Mouse (Mus musculus) ES-E14 (cell line): Measurements from ENCODE around the gene Ehbp1l1. TPM values are rescaled to one million over a fixed set of nuclear protein-coding genes. Genes with fewer than 3 reads are reported as not detected.

Source experiments
- DNase-seq: peaks from one replicate; pipeline ENCODE4 v3.0.0-alpha.2; 2013; ENCODE audit warnings: low read depth, low spot score
- H3K27ac ChIP-seq: 2 replicates; pipeline ENCODE4 v1.5.1; 2012; ENCODE audit warnings: low read depth, mild to moderate bottlenecking, low read length, moderate library complexity, mixed read lengths; ENCODE audit not compliant: poor library complexity, insufficient read depth, severe bottlenecking
- H3K36me3 ChIP-seq: 2 replicates; pipeline ENCODE4 v1.6.1; 2012; ENCODE audit warnings: mild to moderate bottlenecking, low read length, moderate library complexity, mixed read lengths; ENCODE audit not compliant: control insufficient read depth, poor library complexity, insufficient read depth, severe bottlenecking
- H3K4me1 ChIP-seq, 2 experiments: fragments of 150-350 bp in 1 of 2; sonication (generic) in 1 of 2; 2 replicates each; pipeline ENCODE4 v1.6.1; 2012; ENCODE audit warnings: low read length in 2 of 2, mild to moderate bottlenecking in 1 of 2, mixed read lengths in 1 of 2; ENCODE audit not compliant: control insufficient read depth in 2 of 2, insufficient read depth in 2 of 2, poor library complexity in 1 of 2
- H3K4me3 ChIP-seq, 2 experiments: fragments of 150-350 bp in 1 of 2; sonication (generic) in 1 of 2; 2 replicates each; pipeline ENCODE4 v1.5.1; 2012; ENCODE audit warnings: low read length in 2 of 2, low read depth in 1 of 2, mild to moderate bottlenecking in 1 of 2, mixed read lengths in 1 of 2; ENCODE audit not compliant: insufficient read depth in 1 of 2, poor library complexity in 1 of 2, severe bottlenecking in 1 of 2
- H3K9ac ChIP-seq: 2 replicates; pipeline ENCODE4 v1.6.1; 2012; ENCODE audit warnings: low read depth, mild to moderate bottlenecking, low read length, mixed read lengths; ENCODE audit not compliant: poor library complexity, insufficient read depth, severe bottlenecking
- H3K9me3 ChIP-seq: fragments of 150-350 bp; sonication (generic); 2 replicates; pipeline ENCODE4 v1.6.1; 2012; ENCODE audit warnings: low read depth, mild to moderate bottlenecking, low read length; ENCODE audit not compliant: control insufficient read depth, insufficient read depth
- CHD2 ChIP-seq: IDR thresholded peaks from 2 replicates; pipeline ENCODE4 v1.6.1; 2014; ENCODE audit warnings: mild to moderate bottlenecking, low read depth, low read length, inconsistent platforms
- HCFC1 ChIP-seq: IDR thresholded peaks from 2 replicates; pipeline ENCODE4 v1.6.1; 2012; ENCODE audit warnings: low read length, inconsistent platforms, borderline replicate concordance; ENCODE audit not compliant: insufficient read depth
- MAFK ChIP-seq: IDR thresholded peaks from 2 replicates; pipeline ENCODE4 v1.6.1; 2014; ENCODE audit warnings: mild to moderate bottlenecking, low read depth, low read length, inconsistent platforms; ENCODE audit not compliant: insufficient read depth
- ZC3H11A ChIP-seq: IDR thresholded peaks from 2 replicates; pipeline ENCODE4 v1.6.1; 2012; ENCODE audit warnings: low read depth, mild to moderate bottlenecking, inconsistent platforms, low read length, borderline replicate concordance
- ZNF384 ChIP-seq: IDR thresholded peaks from 2 replicates; pipeline ENCODE4 v1.6.1; 2012; ENCODE audit warnings: low read depth, low read length, inconsistent platforms
- in situ Hi-C, 2 experiments: fragments of 600-800 bp; cut with MboI; formaldehyde crosslinking; loops; one replicate each; pipeline ENCODE4 v1.15.1; 2025; ENCODE audit warnings: low sequenced_read_pairs in 2 of 2, inconsistent platforms in 1 of 2; ENCODE audit not compliant: unreplicated experiment in 2 of 2
- total RNA-seq: library from RNA; depleted of rRNA; stranded (reverse); fragments of 300-350 nt; gene quantifications from 2 replicates; pipeline ENCODE4 v1.2.3, GENCODE M21; 2012

The Ehbp1l1 gene
- total RNA-seq, 1 experiment: 16.4 TPM

DNA sequence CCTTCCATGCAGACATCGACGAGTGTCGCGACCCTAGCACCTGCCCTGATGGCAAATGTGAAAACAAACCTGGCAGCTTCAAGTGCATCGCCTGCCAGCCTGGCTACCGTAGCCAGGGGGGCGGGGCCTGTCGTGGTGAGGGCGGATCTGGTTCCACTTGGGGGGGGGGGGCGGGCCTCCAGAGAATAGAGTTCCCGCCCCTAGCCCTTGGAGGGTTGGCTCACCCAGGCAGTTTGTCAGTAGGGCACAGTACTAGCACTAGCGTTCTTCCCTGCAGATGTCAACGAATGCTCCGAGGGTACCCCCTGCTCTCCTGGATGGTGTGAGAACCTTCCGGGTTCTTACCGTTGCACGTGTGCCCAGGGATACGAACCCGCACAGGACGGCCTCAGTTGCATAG, 25.6 kb upstream of the Ehbp1l1 start:
- H3K9ac ChIP-seq: 0 out of 2 replicates have a peak overlapping the region, but pooled peaks have one; percentile 17
- in situ Hi-C loops: no loop called here
- no peak for DNase-seq
- H3K4me3 ChIP-seq: no peak overlapping the region; a peak in 2 of 4 replicates
- no peaks in the 10 kb centered on the region for H3K9me3 ChIP-seq
- no peak for TF ChIP-seq MAFK
- TF ChIP-seq HCFC1: no peak
- no peak for TF ChIP-seq CHD2
- TF ChIP-seq ZNF384: no peak
- no peak for TF ChIP-seq ZC3H11A
- no peak overlapping the region for H3K27ac ChIP-seq
- H3K36me3 ChIP-seq: no peaks in the 10 kb centered on the region
- H3K4me1 ChIP-seq: peaks cover 3 to 22% of the 10 kb centered on the region in 2 experiments; a peak in 3 of 4 replicates

DNA sequence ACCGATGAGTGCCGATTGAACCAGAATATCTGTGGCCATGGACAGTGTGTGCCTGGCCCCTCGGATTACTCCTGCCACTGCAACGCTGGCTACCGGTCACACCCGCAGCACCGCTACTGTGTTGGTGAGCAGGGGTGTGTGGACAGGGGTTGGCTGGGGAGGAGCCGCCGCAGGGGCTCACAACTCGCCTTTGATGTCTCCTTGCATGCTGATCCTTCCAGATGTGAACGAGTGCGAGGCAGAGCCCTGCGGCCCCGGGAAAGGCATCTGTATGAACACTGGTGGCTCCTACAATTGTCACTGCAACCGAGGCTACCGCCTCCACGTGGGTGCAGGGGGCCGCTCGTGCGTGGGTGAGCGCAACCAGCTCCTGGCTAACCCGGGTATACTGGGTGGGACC, 24.8 kb upstream of the Ehbp1l1 start:
- Histone ChIP-seq H3K4me3 (peak overlapping the region in 1 of 2 experiments; percentile 43; a peak in 2 of 4 replicates), H3K4me1 (peaks cover 5 to 27% of the 10 kb centered on the region in 2 experiments; a peak in 3 of 4 replicates), H3K36me3 (no peaks in the 10 kb centered on the region), H3K9me3 (no peaks in the 10 kb centered on the region), H3K27ac (no peak overlapping the region), H3K9ac (peak overlapping the region; percentile 17; the same call in 1 of the 2 replicates)
- TF ChIP-seq ZNF384: no peak
- TF ChIP-seq MAFK: no peak
- no peak for TF ChIP-seq CHD2
- no peak for TF ChIP-seq ZC3H11A
- no peak for TF ChIP-seq HCFC1
- DNase-seq: no peak
- in situ Hi-C loops: no loop called here

GRCm38 (mm10) chr19:5749476-5749875, 23.4 kb upstream of the Ehbp1l1 start:
- Histone ChIP-seq H3K4me3 (no peak overlapping the region), H3K9me3 (no peaks in the 10 kb centered on the region), H3K27ac (no peak overlapping the region), H3K4me1 (peaks cover 5 to 29% of the 10 kb centered on the region in 2 experiments; a peak in 3 of 4 replicates), H3K9ac (no peak overlapping the region), H3K36me3 (no peaks in the 10 kb centered on the region)
- in situ Hi-C loops: no loop called here
- no peak for DNase-seq
- TF ChIP-seq ZNF384: no peak
- no peak for TF ChIP-seq CHD2
- no peak for TF ChIP-seq ZC3H11A
- no peak for TF ChIP-seq HCFC1
- TF ChIP-seq MAFK: no peak

DNA sequence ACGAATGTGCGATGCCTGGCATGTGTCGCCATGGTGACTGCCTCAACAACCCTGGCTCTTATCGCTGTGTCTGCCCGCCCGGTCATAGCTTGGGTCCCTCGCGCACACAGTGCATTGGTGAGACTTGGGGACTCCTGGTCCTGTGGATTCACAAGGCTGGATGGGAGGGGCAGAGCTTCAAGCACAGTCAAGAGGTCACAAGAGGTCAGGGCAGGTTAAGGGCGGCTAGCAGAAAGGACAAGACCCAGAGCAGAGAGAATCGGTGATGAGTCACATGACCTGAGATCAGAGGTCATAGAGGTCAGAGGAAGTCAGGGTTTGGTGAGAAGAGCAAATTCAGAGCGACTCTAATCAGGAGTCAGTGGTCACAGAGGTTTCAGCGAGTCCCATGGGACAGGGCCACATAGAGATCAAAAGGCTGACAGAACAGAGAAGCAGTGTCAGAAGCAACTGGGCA, 20.8 kb upstream of the Ehbp1l1 start:
- peak overlapping the region; percentile 13; the same call in 1 of the 2 replicates for H3K9ac ChIP-seq
- peaks cover 4 to 28% of the 10 kb centered on the region in 2 experiments; a peak in 3 of 4 replicates for H3K4me1 ChIP-seq
- in situ Hi-C loops: no loop called here
- no peak for DNase-seq
- peak overlapping the region in 1 of 2 experiments; percentile 19; a peak in 1 of 4 replicates for H3K4me3 ChIP-seq
- H3K9me3 ChIP-seq: no peaks in the 10 kb centered on the region
- no peaks in the 10 kb centered on the region for H3K36me3 ChIP-seq
- TF ChIP-seq ZC3H11A (no peak), MAFK (no peak), ZNF384 (no peak), HCFC1 (no peak), CHD2 (no peak)
- no peak overlapping the region for H3K27ac ChIP-seq
